Mouse (Mus musculus): ENCODE results near the gene Actr10. TPM values are rescaled to one million over a fixed set of nuclear protein-coding genes. Genes with fewer than 3 reads are reported as not detected.
A peak's percentile ranks its signal among the peaks of the same experiment; 100 is the strongest.

Actr10 gene
- polyA plus RNA-seq (2014; fragmentation: Nextera tagmentation; extraction: Ambion mirVana), result 226 and 257 TPM in 2 replicates

DNA sequence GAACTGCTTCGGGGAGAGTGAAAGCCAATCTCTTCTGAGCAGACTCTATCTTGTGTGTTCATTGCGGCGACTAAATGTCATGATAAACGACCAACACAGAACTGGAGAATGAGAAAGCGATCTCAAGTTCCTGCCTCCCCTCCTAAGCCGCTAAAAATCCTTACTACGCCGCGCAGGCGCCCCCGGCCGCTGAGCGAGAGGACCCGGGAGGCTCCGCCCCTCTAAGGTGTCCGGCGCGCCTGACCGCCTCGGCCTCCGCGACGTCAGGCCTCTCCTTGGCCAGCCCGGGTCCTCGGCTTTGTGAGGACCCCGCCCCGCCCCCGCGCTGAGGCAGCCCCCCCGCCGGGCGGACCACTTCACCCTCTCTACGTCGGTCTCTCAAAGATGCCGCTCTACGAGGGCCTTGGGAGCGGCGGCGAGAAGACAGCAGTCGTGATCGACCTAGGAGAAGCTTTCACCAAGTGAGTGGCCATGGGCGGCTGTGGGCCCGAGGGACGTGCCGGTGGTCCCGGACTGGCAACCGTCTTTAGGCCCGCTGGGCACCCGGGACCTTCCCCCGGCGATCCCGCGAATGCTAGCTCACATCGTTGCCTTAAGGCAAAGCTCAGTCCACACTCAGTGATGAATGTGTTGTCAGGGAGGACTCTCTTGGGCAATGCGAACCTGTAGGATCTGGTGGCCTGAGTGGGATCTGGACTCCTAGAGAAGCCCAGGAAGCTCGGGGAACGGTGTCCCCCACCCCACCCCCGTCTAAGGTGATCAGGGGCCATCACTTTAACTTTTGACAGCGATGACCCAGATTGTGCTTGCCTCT lies at the start of gene Actr10:
Gene Actr10, plus strand, starts transcription at position 287 of the 814 bp plus-strand sequence.
- no peaks in the 10 kb centered on the region for H3K9me3 ChIP-seq (ENCODE audit: control insufficient read depth, low read depth, low read length)
- no peaks in the 10 kb centered on the region for H3K27me3 ChIP-seq (ENCODE audit: control insufficient read depth, insufficient read depth, low read length)
- peak; percentile 97 for ATAC-seq (ENCODE audit: insufficient number of reproducible peaks, insufficient read depth, low FRiP score, low read depth)
- H3K9ac ChIP-seq (replicated peaks; ENCODE audit: low read depth, low read length), result peak within 1 kb of the TSS; percentile 82
- 1% methylated on average over 59 of the region's 59 CpGs for WGBS
- H3K27ac ChIP-seq (ENCODE audit: low read length), result peak within 1 kb of the TSS; percentile 85
- peak within 1 kb of the TSS; percentile 88 for H3K4me3 ChIP-seq (ENCODE audit: low read depth, low read length)
- peak within 1 kb of the TSS; percentile 66 for H3K4me2 ChIP-seq (replicated peaks; ENCODE audit: low read depth, low read length)
- H3K36me3 ChIP-seq (ENCODE audit: control insufficient read depth, insufficient read depth, low read length), result no peaks in the 10 kb centered on the region
- H3K4me1 ChIP-seq (ENCODE audit: control insufficient read depth, insufficient read depth, low read length), result 0 out of 2 replicates have a peak, but pooled peaks cover 2% of the 10 kb centered on the region

DNA sequence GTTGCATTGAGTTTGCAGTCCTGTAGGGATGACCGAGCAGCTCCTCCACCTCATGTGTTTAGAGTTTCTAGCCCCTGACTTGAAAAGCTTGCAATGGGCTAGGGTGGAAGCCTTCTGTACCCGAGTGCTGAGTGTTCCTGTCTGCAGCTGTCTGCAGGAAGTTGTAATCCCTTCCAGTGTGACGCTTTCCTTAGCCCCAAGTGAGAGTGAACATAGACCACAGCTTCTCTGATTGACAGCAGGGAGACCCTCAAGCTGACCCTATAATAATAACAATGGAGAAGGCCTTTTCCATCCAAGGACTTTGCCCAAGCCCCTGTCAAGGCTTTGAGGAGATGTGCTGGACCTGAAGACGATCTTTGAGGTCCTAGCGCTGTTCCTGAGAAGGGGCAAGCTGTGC lies 47.3 kb upstream of the Actr10 start:
- Histone ChIP-seq H3K4me1 (ENCODE audit: control insufficient read depth, insufficient read depth, low read length) (no peaks in the 10 kb centered on the region), H3K9ac (replicated peaks; ENCODE audit: low read depth, low read length) (no peak overlapping the region), H3K4me2 (replicated peaks; ENCODE audit: low read depth, low read length) (no peak overlapping the region), H3K27ac (ENCODE audit: low read length) (no peak overlapping the region), H3K9me3 (ENCODE audit: control insufficient read depth, low read depth, low read length) (no peaks in the 10 kb centered on the region), H3K36me3 (ENCODE audit: control insufficient read depth, insufficient read depth, low read length) (peaks cover 27% of the 10 kb centered on the region), H3K4me3 (ENCODE audit: low read depth, low read length) (no peak overlapping the region), H3K27me3 (ENCODE audit: control insufficient read depth, insufficient read depth, low read length) (no peaks in the 10 kb centered on the region)
- WGBS, result 75% methylated on average over 5 of the region's 5 CpGs
- no peak for ATAC-seq (ENCODE audit: insufficient number of reproducible peaks, insufficient read depth, low FRiP score, low read depth)

DNA sequence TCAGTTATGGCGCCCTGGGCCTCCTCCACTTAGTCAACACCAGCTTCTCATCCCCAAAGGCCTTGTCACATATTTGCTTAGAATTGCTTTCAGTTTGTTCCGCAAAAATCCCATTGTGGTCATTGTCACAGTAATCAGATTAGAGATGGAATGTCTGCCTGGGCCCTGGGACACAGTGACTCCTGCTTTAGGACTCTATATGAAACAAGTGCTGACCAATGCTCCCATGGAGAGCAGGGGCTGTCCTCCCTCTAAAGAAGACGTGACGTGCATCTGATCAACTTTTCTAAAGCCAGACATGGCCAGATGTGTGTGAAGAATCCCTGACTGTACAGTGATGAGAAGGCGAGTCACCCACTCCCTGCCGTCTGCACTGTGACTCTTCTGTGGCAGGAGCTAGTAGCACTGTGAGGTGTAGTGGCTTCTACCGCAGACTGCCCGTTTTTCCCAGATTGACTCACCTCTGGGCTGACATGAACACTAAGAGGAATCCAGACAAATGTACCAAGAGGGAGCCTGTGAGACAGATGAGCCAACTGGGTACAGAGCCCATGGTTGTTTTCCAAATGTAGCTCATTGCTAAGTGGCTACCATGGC lies 46.7 kb upstream of the Actr10 start:
- H3K4me2 ChIP-seq (replicated peaks; ENCODE audit: low read depth, low read length), result no peak overlapping the region
- H3K4me3 ChIP-seq (ENCODE audit: low read depth, low read length), result no peak overlapping the region
- ATAC-seq (ENCODE audit: insufficient number of reproducible peaks, insufficient read depth, low FRiP score, low read depth), result no peak
- no peaks in the 10 kb centered on the region for H3K9me3 ChIP-seq (ENCODE audit: control insufficient read depth, low read depth, low read length)
- 89% methylated on average over 8 of the region's 8 CpGs for WGBS
- H3K27ac ChIP-seq (ENCODE audit: low read length), result no peak overlapping the region
- no peaks in the 10 kb centered on the region for H3K4me1 ChIP-seq (ENCODE audit: control insufficient read depth, insufficient read depth, low read length)
- H3K36me3 ChIP-seq (ENCODE audit: control insufficient read depth, insufficient read depth, low read length), result peaks cover 28% of the 10 kb centered on the region
- H3K27me3 ChIP-seq (ENCODE audit: control insufficient read depth, insufficient read depth, low read length), result no peaks in the 10 kb centered on the region
- H3K9ac ChIP-seq (replicated peaks; ENCODE audit: low read depth, low read length), result no peak overlapping the region

DNA sequence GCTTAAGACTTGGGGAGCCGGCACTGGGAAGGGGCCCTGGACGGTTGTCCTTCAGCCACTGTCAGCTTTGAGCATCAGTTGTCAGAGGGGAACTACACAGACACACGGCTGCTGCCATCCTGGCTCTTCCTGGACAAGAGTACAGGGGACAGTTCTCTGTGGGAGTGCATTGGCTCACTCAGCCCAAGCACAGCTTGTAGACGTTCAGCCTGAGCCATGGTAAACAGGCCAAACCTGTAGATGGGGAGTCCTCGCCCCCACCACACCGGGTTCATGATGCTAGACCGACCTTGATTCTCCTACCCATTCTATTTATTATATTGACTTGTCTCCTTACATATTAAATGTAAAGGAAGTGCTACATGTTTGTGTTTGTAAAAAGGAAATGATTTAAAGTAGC lies 42.4 kb upstream of the Actr10 start:
- H3K36me3 ChIP-seq (ENCODE audit: control insufficient read depth, insufficient read depth, low read length), result peaks cover 39% of the 10 kb centered on the region
- no peaks in the 10 kb centered on the region for H3K9me3 ChIP-seq (ENCODE audit: control insufficient read depth, low read depth, low read length)
- no peak overlapping the region for H3K9ac ChIP-seq (replicated peaks; ENCODE audit: low read depth, low read length)
- H3K27me3 ChIP-seq (ENCODE audit: control insufficient read depth, insufficient read depth, low read length), result no peaks in the 10 kb centered on the region
- H3K4me2 ChIP-seq (replicated peaks; ENCODE audit: low read depth, low read length), result no peak overlapping the region
- no peak overlapping the region for H3K4me3 ChIP-seq (ENCODE audit: low read depth, low read length)
- 88% methylated on average over 7 of the region's 7 CpGs for WGBS
- no peak overlapping the region for H3K27ac ChIP-seq (ENCODE audit: low read length)
- no peak for ATAC-seq (ENCODE audit: insufficient number of reproducible peaks, insufficient read depth, low FRiP score, low read depth)
- no peaks in the 10 kb centered on the region for H3K4me1 ChIP-seq (ENCODE audit: control insufficient read depth, insufficient read depth, low read length)

DNA sequence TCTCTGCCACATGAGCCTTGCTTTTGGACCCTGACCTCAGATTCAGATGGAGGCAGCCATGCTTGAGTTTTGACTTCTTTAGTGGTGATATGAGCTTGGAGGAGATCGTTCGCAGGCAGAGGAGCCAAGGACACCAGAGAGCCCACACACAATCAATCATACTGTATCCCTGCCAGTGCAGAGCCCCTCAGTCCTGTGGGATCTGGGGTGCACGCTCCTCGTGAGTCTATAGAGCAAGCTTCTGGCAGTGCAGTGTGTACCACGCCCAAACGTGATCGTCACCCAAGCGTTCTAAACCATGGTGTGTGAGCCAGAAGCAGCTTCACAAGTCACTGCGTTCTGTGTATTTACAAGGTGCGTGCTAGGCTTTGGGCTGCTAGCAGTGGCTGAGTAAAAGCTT lies 41.6 kb upstream of the Actr10 start:
- H3K27me3 ChIP-seq (ENCODE audit: control insufficient read depth, insufficient read depth, low read length), result no peaks in the 10 kb centered on the region
- no peak overlapping the region for H3K4me2 ChIP-seq (replicated peaks; ENCODE audit: low read depth, low read length)
- peaks cover 34% of the 10 kb centered on the region for H3K36me3 ChIP-seq (ENCODE audit: control insufficient read depth, insufficient read depth, low read length)
- ATAC-seq (ENCODE audit: insufficient number of reproducible peaks, insufficient read depth, low FRiP score, low read depth), result no peak
- no peak overlapping the region for H3K27ac ChIP-seq (ENCODE audit: low read length)
- no peak overlapping the region for H3K4me3 ChIP-seq (ENCODE audit: low read depth, low read length)
- H3K9ac ChIP-seq (replicated peaks; ENCODE audit: low read depth, low read length), result no peak overlapping the region
- no peaks in the 10 kb centered on the region for H3K4me1 ChIP-seq (ENCODE audit: control insufficient read depth, insufficient read depth, low read length)
- H3K9me3 ChIP-seq (ENCODE audit: control insufficient read depth, low read depth, low read length), result no peaks in the 10 kb centered on the region
- WGBS, result 81% methylated on average over 10 of the region's 10 CpGs

DNA sequence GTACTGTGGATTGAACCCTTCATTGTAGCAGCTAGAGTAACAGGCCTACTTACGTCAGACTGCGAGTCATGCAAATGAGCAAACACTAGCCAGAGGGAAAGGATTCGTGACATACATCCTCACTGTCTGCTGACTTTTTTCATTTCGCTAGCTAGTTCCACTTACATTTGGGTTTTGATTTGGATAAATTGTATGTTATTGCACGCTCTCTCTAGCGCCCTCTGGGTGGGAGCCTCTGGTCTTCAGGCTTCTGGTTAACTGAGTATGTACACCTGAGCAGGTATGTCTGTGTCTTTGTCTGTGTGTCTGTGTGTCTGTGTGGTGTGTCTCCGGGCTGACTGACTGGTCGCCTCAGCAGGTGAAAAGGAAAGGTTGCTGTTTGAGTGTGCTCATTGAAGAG lies 40.2 kb upstream of the Actr10 start:
- no peak for ATAC-seq (ENCODE audit: insufficient number of reproducible peaks, insufficient read depth, low FRiP score, low read depth)
- H3K36me3 ChIP-seq (ENCODE audit: control insufficient read depth, insufficient read depth, low read length), result peaks cover 32% of the 10 kb centered on the region
- 86% methylated on average over 8 of the region's 8 CpGs for WGBS

DNA sequence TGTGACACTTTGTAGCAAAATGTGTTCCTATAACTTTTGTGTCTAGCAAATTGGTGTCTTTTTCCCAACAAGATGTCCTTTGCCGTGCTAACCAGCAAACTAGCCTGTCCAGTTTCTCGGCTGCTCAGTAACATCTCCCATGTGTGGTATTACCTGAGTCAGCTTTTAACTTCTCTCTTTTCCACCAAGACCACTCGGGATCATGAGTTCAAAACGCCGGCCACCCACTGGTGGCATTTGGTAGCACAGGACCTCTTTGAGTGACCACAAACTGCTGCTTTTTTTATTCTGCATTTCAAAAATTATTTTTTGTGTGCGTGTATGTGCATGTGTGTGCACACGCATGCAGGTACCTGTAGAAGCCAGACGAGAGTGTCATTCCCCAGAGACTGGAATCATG lies 39.2 kb upstream of the Actr10 start:
- Histone ChIP-seq H3K4me2 (replicated peaks; ENCODE audit: low read depth, low read length) (no peak overlapping the region), H3K4me1 (ENCODE audit: control insufficient read depth, insufficient read depth, low read length) (no peaks in the 10 kb centered on the region), H3K27ac (ENCODE audit: low read length) (no peak overlapping the region), H3K4me3 (ENCODE audit: low read depth, low read length) (no peak overlapping the region), H3K9me3 (ENCODE audit: control insufficient read depth, low read depth, low read length) (no peaks in the 10 kb centered on the region), H3K36me3 (ENCODE audit: control insufficient read depth, insufficient read depth, low read length) (peaks cover 33% of the 10 kb centered on the region), H3K27me3 (ENCODE audit: control insufficient read depth, insufficient read depth, low read length) (no peaks in the 10 kb centered on the region), H3K9ac (replicated peaks; ENCODE audit: low read depth, low read length) (no peak overlapping the region)
- ATAC-seq (ENCODE audit: insufficient number of reproducible peaks, insufficient read depth, low FRiP score, low read depth), result no peak
- 86% methylated on average over 8 of the region's 8 CpGs for WGBS

More for the DNA sequence above, 40.2 kb upstream of the Actr10 start:
- no peaks in the 10 kb centered on the region for H3K4me1 ChIP-seq (ENCODE audit: control insufficient read depth, insufficient read depth, low read length)
- H3K27me3 ChIP-seq (ENCODE audit: control insufficient read depth, insufficient read depth, low read length), result no peaks in the 10 kb centered on the region
- no peaks in the 10 kb centered on the region for H3K9me3 ChIP-seq (ENCODE audit: control insufficient read depth, low read depth, low read length)
- no peak overlapping the region for H3K4me3 ChIP-seq (ENCODE audit: low read depth, low read length)
- H3K9ac ChIP-seq (replicated peaks; ENCODE audit: low read depth, low read length), result no peak overlapping the region
- H3K27ac ChIP-seq (ENCODE audit: low read length), result no peak overlapping the region
- no peak overlapping the region for H3K4me2 ChIP-seq (replicated peaks; ENCODE audit: low read depth, low read length)

DNA sequence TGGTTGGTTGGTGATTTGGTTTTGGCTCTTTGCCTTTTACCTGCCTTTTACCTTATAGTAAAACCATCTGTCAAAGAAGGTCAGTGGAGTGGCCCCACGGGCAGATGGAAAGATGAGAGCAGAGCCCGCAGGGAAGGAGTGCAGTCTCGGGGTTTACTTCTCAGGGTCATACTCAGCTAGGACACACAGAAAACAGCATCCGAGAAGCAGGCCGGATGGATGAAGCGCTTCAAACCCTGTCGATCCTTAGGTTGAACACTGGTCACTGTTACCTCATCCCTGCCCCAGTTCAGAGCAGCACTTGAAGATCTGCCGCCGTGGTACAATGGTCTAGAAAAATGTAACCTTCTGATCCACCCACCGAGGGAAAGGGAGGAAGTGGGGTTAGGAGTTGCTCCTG lies 33.2 kb upstream of the Actr10 start:
- 88% methylated on average over 10 of the region's 10 CpGs for whole genome bisulfite sequencing
- Histone ChIP-seq H3K36me3 (ENCODE audit: control insufficient read depth, insufficient read depth, low read length) (0 out of 2 replicates have a peak, but pooled peaks cover 3% of the 10 kb centered on the region), H3K4me3 (ENCODE audit: low read depth, low read length) (no peak overlapping the region), H3K4me1 (ENCODE audit: control insufficient read depth, insufficient read depth, low read length) (no peaks in the 10 kb centered on the region), H3K9ac (replicated peaks; ENCODE audit: low read depth, low read length) (no peak overlapping the region), H3K4me2 (replicated peaks; ENCODE audit: low read depth, low read length) (no peak overlapping the region), H3K9me3 (ENCODE audit: control insufficient read depth, low read depth, low read length) (no peaks in the 10 kb centered on the region; the same call in 1 of the 2 replicates), H3K27ac (ENCODE audit: low read length) (no peak overlapping the region), H3K27me3 (ENCODE audit: control insufficient read depth, insufficient read depth, low read length) (no peaks in the 10 kb centered on the region)
- no peak for ATAC-seq (ENCODE audit: insufficient number of reproducible peaks, insufficient read depth, low FRiP score, low read depth)
